Mouse (Mus musculus) kidney, postnatal 0 days (tissue): Measurements from ENCODE around the gene Prr29. TPM values are rescaled to one million over a fixed set of nuclear protein-coding genes. Genes with fewer than 3 reads are reported as not detected.

Source experiments
- ATAC-seq: fragments of 200-750 bp; cut with Nextera tagmentation; replicated peaks from 2 replicates; pipeline ENCODE4 v1.8.0; 2017; ENCODE audit warnings: low read depth, moderate number of reproducible peaks, moderate TSS enrichment, moderate library complexity; ENCODE audit not compliant: low FRiP score
- DNase-seq: peaks from one replicate; pipeline ENCODE4 v3.0.0-alpha.2; 2016; ENCODE audit warnings: low spot score
- H3K27ac ChIP-seq: fragments of 300-500 bp; sonication (generic); 2 replicates; pipeline ENCODE4 v1.5.1; 2014; ENCODE audit warnings: mild to moderate bottlenecking
- H3K27me3 ChIP-seq: fragments of 300-500 bp; sonication (generic); 2 replicates; pipeline ENCODE4 v1.6.1; 2014; ENCODE audit warnings: low read length, mixed read lengths; ENCODE audit not compliant: insufficient read depth
- H3K36me3 ChIP-seq: fragments of 300-500 bp; sonication (generic); 2 replicates; pipeline ENCODE4 v1.6.1; 2014; ENCODE audit warnings: low read length, mixed read lengths; ENCODE audit not compliant: insufficient read depth
- H3K4me1 ChIP-seq: fragments of 300-500 bp; sonication (generic); replicated peaks from 2 replicates; pipeline ENCODE4 v1.6.1; 2014; ENCODE audit warnings: antibody characterized with exemption, low read length, mixed read lengths; ENCODE audit not compliant: insufficient read depth
- H3K4me2 ChIP-seq: fragments of 300-500 bp; sonication (generic); 2 replicates; pipeline ENCODE4 v1.6.1; 2014; ENCODE audit warnings: mild to moderate bottlenecking, low read length, moderate library complexity, mixed read lengths
- H3K4me3 ChIP-seq: fragments of 300-500 bp; sonication (generic); replicated peaks from 2 replicates; pipeline ENCODE4 v1.5.1; 2014; ENCODE audit warnings: low read depth, low read length
- H3K9ac ChIP-seq: fragments of 300-500 bp; sonication (generic); 2 replicates; pipeline ENCODE4 v1.6.1; 2014; ENCODE audit warnings: low read depth, low read length
- H3K9me3 ChIP-seq: fragments of 300-500 bp; sonication (generic); replicated peaks from 2 replicates; pipeline ENCODE4 v1.6.1; 2016; ENCODE audit warnings: low read length, inconsistent platforms, mixed read lengths
- CTCF ChIP-seq: IDR thresholded peaks from 2 replicates; pipeline ENCODE4 v1.5.1; 2016; ENCODE audit warnings: antibody characterized with exemption, low read depth, mild to moderate bottlenecking, moderate library complexity
- WGBS: fragments of 180-500 bp; shearing (Covaris S2); extraction: QIAGEN DNeasy Blood & Tissue Kit; methylation state at CpG from one replicate; pipeline ENCODE4 v1.1.7; 2014; 5-methylcytosine and 5-hydroxymethylcytosine counted together
- polyA plus RNA-seq: library from polyadenylated mRNA; unstranded; fragments of >200 nt; fragmentation: Nextera tagmentation; extraction: Ambion mirVana; gene quantifications from 2 replicates; pipeline ENCODE4 v1.2.1, GENCODE M21; 2015

Gene Prr29
- 0.15 and 0.24 TPM in 2 replicates for polyA plus RNA-seq

DNA sequence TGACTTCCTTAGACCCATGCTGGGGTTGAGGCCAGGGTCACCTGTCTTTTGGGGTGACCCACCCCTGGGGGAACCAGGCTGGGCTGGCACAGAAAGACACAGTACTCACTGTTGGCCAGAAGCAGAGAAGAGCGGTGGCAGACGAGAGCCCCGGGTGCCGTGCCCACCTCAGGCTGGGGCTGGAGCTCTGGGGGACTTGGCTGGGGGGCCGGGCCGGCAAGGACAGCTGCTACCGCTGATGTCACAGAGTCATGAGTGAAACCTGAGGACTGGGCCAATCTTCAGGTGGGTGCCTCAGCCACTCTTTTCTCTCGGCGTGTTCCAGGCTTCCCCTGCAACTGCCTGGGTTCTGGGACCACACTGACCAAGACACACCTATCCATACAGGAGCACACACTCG lies at the start of gene Prr29:
Gene Prr29, plus strand, starts transcription at position 107 of the 400 bp plus-strand sequence.
- H3K4me3 ChIP-seq, result no peak within 1 kb of the TSS
- 0 out of 2 replicates have a peak, but pooled peaks have one; percentile 26 for ATAC-seq
- no peaks in the 10 kb centered on the region for H3K27me3 ChIP-seq
- DNase-seq, result no peak
- H3K36me3 ChIP-seq, result no peaks in the 10 kb centered on the region
- no peak for TF ChIP-seq CTCF
- peak within 1 kb of the TSS; percentile 54 for H3K27ac ChIP-seq
- H3K4me2 ChIP-seq, result peak within 1 kb of the TSS; percentile 18; the same call in 1 of the 2 replicates
- H3K4me1 ChIP-seq, result peaks cover 13% of the 10 kb centered on the region; the same call in 1 of the 2 replicates
- no peak within 1 kb of the TSS for H3K9ac ChIP-seq
- WGBS, result 40% methylated on average over 10 of the region's 10 CpGs
- no peaks in the 10 kb centered on the region for H3K9me3 ChIP-seq

DNA sequence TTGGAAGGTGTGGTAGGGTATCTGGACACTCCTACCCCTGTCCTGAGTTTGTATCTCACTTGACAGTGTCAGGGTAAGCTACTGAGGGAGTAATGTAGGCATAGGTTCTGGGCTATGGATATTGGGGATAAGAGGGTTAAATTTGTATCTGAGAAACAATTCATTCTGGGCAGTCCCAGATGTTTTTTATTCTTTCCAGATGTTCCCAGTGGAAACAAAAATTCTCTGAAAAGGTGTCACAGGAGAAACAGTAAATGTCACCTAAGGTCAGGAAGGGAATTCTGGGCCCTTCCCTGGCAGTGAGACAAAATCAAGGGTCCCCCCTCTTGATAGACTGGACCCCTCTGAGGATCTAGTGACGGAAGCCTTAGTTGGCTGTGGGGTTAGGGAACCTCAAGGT lies 48.9 kb upstream of the Prr29 start:
- DNase-seq (no peak), ATAC-seq (no peak)
- TF ChIP-seq CTCF, result no peak
- Histone ChIP-seq H3K27me3 (no peaks in the 10 kb centered on the region), H3K4me1 (peaks cover 18% of the 10 kb centered on the region), H3K9ac (no peak overlapping the region), H3K27ac (no peak overlapping the region), H3K4me2 (no peak overlapping the region), H3K36me3 (no peaks in the 10 kb centered on the region), H3K9me3 (no peaks in the 10 kb centered on the region), H3K4me3 (no peak overlapping the region)
- WGBS, result 81% methylated on average over 1 of the region's 1 CpGs

DNA sequence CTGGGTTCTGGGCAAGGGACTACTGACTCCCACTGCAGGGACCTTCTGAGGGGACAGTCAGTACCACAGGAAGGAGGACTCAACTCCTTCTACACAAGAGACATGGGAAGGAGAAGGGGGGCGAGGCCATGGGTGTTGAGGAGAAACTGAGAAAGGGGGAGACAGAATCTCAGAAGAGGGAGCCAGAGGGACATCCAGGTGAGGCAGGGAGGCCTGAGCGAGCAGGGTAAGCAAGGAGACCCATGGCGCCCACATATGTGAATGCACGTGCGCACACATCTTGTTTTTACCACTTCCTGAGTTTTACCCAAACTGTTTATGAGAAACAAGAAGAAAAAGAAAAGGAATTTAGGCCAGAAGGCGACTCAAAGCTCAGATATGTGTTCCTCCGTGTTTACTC lies 47.5 kb upstream of the Prr29 start:
- no peak for TF ChIP-seq CTCF
- peaks cover 18% of the 10 kb centered on the region for H3K4me1 ChIP-seq
- 77% methylated on average over 7 of the region's 7 CpGs for WGBS
- no peak overlapping the region for H3K27ac ChIP-seq
- DNase-seq (no peak), ATAC-seq (no peak)
- no peak overlapping the region for H3K4me2 ChIP-seq
- H3K36me3 ChIP-seq, result no peaks in the 10 kb centered on the region
- H3K9me3 ChIP-seq, result no peaks in the 10 kb centered on the region
- no peak overlapping the region for H3K9ac ChIP-seq
- H3K4me3 ChIP-seq, result no peak overlapping the region
- H3K27me3 ChIP-seq, result no peaks in the 10 kb centered on the region

DNA sequence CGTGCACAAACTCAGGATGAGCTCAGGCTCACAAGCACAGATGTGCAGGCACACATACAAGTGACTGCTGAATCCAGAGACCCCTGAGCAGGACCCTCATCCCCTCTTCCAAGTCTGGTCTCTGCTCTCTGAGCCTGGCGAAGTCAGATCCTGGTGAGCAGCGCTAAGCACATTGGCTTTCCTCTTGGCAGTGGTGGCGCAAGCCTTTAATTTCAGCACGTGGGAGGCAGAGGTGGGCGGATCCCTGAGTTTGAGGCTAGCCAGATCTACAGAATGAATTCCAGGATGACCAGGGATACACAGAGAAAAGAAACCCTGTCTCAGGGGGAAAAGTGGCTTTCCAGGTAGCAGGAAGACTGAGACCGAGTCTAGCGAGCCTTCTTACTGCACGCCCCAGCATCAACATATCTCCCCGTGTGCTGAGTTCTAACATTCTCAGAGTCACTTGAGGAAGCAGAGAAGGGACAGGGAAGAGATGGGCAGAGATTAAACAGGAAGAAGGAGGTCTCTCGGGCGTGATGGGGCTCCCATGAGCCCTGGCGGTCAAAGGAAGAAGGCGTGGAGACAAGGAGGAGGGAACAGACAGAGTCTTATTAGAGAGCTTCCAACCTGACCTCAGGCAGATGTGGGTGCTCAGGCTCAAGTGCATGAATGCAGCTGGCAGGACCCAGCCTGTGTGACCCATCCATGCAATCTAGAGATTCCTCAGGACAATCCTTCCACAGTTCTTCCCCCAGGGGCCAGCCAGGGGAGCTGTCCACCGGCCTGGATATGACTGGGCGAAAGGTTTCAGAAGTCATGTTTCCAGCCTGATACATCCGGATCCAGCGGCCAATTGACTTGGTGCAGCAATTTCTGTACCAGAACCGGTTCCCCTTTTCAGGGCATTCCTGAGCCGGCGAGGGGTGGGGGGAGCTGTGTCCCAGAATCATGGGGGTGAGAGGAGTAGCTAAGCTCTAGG lies 46.6 kb upstream of the Prr29 start:
- no peak for TF ChIP-seq CTCF
- peaks cover 13% of the 10 kb centered on the region for H3K4me1 ChIP-seq
- WGBS, result 53% methylated on average over 21 of the region's 21 CpGs
- H3K4me2 ChIP-seq, result no peak overlapping the region
- no peaks in the 10 kb centered on the region for H3K36me3 ChIP-seq
- ATAC-seq, result no peak
- H3K27ac ChIP-seq, result no peak overlapping the region
- DNase-seq, result no peak
- H3K9ac ChIP-seq, result no peak overlapping the region
- no peak overlapping the region for H3K4me3 ChIP-seq
- H3K9me3 ChIP-seq, result no peaks in the 10 kb centered on the region
- H3K27me3 ChIP-seq, result no peaks in the 10 kb centered on the region

DNA sequence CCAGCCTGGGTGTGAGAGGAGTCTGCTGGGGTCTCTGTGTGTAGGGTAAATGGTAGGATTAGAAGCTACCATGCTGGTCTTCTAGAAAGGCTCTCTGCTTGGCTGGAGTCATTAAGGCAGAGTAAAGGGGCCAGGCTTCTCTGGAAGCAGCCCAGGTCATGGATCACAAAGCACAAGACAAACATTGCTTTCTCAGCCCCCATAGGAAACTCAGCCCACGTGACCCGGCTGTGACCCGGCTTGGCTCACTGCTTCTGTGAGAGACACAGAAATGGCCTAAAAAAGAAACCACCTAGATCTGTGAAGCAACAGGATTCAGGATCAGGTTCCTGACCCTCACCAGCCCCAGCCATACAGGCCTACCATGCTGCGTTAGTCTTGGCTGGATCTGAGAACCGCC lies 40.4 kb upstream of the Prr29 start:
- H3K4me2 ChIP-seq, result no peak overlapping the region
- TF ChIP-seq CTCF, result no peak
- H3K9me3 ChIP-seq, result no peaks in the 10 kb centered on the region
- peaks cover 16% of the 10 kb centered on the region for H3K4me1 ChIP-seq
- no peak overlapping the region; the same call in 1 of the 2 replicates for H3K9ac ChIP-seq
- peak; percentile 89 for DNase-seq
- H3K4me3 ChIP-seq, result no peak overlapping the region
- H3K27ac ChIP-seq, result peak overlapping the region; percentile 58
- WGBS, result 37% methylated on average over 5 of the region's 5 CpGs
- H3K36me3 ChIP-seq, result no peaks in the 10 kb centered on the region
- no peaks in the 10 kb centered on the region for H3K27me3 ChIP-seq
- ATAC-seq, result peak; percentile 55

DNA sequence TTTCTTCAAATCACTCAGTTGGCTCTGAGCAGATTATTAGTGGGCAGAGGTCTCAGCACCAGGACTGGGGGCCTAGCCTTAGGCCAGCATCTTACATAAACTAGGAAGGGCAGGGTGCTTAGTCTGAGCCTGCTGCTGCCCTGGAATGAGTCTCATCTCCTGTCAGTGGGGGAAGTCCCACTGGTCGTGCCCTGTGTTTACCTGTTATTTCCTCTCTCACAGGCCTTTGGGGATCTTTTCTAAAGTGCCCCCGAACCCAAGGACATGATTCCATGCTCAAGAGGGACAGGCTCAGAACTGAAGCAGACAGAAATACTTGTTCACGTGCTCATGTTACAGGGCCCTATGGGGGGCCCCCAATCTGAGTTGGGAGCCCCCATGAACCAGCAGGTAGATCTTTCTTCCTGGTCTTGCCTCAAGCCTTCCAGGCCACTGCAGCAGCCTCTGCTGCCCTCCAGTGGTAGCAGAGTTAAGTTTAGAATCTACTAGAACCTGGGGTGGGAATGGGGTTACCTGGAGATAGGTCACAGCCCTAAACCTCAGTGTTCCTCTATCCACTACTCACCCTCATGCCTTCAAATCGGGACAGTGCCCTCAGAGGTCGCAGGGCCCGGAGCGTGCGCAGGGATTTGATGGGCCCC lies 39.6 kb upstream of the Prr29 start:
- Histone ChIP-seq H3K4me1 (peaks cover 16% of the 10 kb centered on the region), H3K9me3 (no peaks in the 10 kb centered on the region), H3K36me3 (no peaks in the 10 kb centered on the region), H3K4me3 (no peak overlapping the region), H3K27ac (peak overlapping the region; percentile 58), H3K4me2 (no peak overlapping the region), H3K27me3 (no peaks in the 10 kb centered on the region), H3K9ac (no peak overlapping the region; the same call in 1 of the 2 replicates)
- TF ChIP-seq CTCF, result peak; percentile 85
- DNase-seq (peak; percentile 72), ATAC-seq (peak; percentile 3; the same call in 1 of the 2 replicates)
- 56% methylated on average over 8 of the region's 8 CpGs for WGBS
